Comparison of ENCODE assay signal across 25 mouse cellular contexts in genomic region chr2:170042471-170043213, GRCm38 (mm10).
DNase-seq lines count a peak whose midpoint lies in the region; ATAC-seq and TF ChIP-seq lines count a peak whose summit lies in the region.
"Had no signal": no experiment of that assay in that cellular context is flagged by ENCODE, and none has a peak within 500 bp of the region (broad histone marks: within the 10 kb centered on the region; RNA-seq: fewer than 3 reads in every experiment).

No protein-coding gene starts in this region.

- peak overlapping the region; percentile 17; the same call in 1 of the 2 replicates for H3K4me2 ChIP-seq in lung, embryonic 15.5 days
- H3K4me2 ChIP-seq in intestine, embryonic 15.5 days (replicated peaks): no peak overlapping the region
- no peak overlapping the region for H3K4me2 ChIP-seq in midbrain, embryonic 14.5 days (ENCODE audit: low read length)
- H3K4me2 ChIP-seq: heart, embryonic 11.5 days; hindbrain, embryonic 13.5 days; limb, embryonic 12.5 days; liver, embryonic 13.5 days; midbrain, embryonic 15.5 days had no signal

- H3K36me3 ChIP-seq in lung, embryonic 15.5 days: no peaks in the 10 kb centered on the region
- no peaks in the 10 kb centered on the region for H3K36me3 ChIP-seq in C2C12 (ENCODE audit: control insufficient read depth, insufficient read depth)
- H3K36me3 ChIP-seq in intestine, embryonic 15.5 days: no peaks in the 10 kb centered on the region
- H3K36me3 ChIP-seq in midbrain, embryonic 14.5 days (ENCODE audit: control insufficient read depth, insufficient read depth, low read length): no peaks in the 10 kb centered on the region
- H3K36me3 ChIP-seq: hindbrain, embryonic 13.5 days; limb, embryonic 12.5 days; liver, embryonic 13.5 days; midbrain, embryonic 15.5 days had no signal

- DNase-seq in lung, adult 18-20 months: no peak
- peak; percentile 73 for DNase-seq in Muller cell, postnatal 12 days (ENCODE audit: inconsistent ontology term)
- no peak for DNase-seq in heart, postnatal 4 days
- DNase-seq in midbrain, embryonic 14.5 days: no peak
- DNase-seq: cerebellum, adult 2 months; cerebellum, postnatal 36 days; heart, postnatal 10 days; kidney, adult 8-10 months; kidney, postnatal 25 days; layer of hippocampus, adult 9-11 months; liver, embryonic 13.5 days; lung, postnatal 10 days; right cerebral cortex, postnatal 14 days; spleen, adult 18-20 months had no signal

- H3K4me3 ChIP-seq in lung, embryonic 15.5 days: no peak overlapping the region
- no peak overlapping the region for H3K4me3 ChIP-seq in C2C12 (ENCODE audit: insufficient read depth, poor library complexity, severe bottlenecking)
- no peak overlapping the region for H3K4me3 ChIP-seq in intestine, embryonic 15.5 days (replicated peaks)
- no peak overlapping the region for H3K4me3 ChIP-seq in midbrain, embryonic 14.5 days (replicated peaks; ENCODE audit: low read depth, low read length)
- H3K4me3 ChIP-seq: hindbrain, embryonic 13.5 days; limb, embryonic 12.5 days; liver, embryonic 13.5 days; midbrain, embryonic 15.5 days had no signal

- no peak for TF ChIP-seq CTCF in C2C12 (IDR thresholded peaks at IDR 0.05; ENCODE audit: control insufficient read depth, insufficient read depth, insufficient read length)

- H3K4me1 ChIP-seq in lung, embryonic 15.5 days: peaks cover 4% of the 10 kb centered on the region; the same call in 1 of the 2 replicates
- H3K4me1 ChIP-seq in intestine, embryonic 15.5 days (replicated peaks): peaks cover 11% of the 10 kb centered on the region
- no peaks in the 10 kb centered on the region; the same call in 1 of the 2 replicates for H3K4me1 ChIP-seq in midbrain, embryonic 14.5 days (ENCODE audit: control insufficient read depth, insufficient read depth, low read length)
- H3K4me1 ChIP-seq: liver, embryonic 13.5 days had no signal

- H3K9ac ChIP-seq in lung, embryonic 15.5 days: no peak overlapping the region
- H3K9ac ChIP-seq in intestine, embryonic 15.5 days: no peak overlapping the region
- H3K9ac ChIP-seq in midbrain, embryonic 14.5 days (replicated peaks; ENCODE audit: low read length): no peak overlapping the region
- H3K9ac ChIP-seq: hindbrain, embryonic 13.5 days; limb, embryonic 12.5 days; liver, embryonic 13.5 days; midbrain, embryonic 15.5 days had no signal

- H3K9me3 ChIP-seq in lung, embryonic 15.5 days: no peaks in the 10 kb centered on the region
- no peaks in the 10 kb centered on the region for H3K9me3 ChIP-seq in intestine, embryonic 15.5 days
- no peaks in the 10 kb centered on the region for H3K9me3 ChIP-seq in midbrain, embryonic 14.5 days (ENCODE audit: control insufficient read depth, low read length)
- H3K9me3 ChIP-seq: midbrain, embryonic 15.5 days had no signal

- H3K27me3 ChIP-seq in lung, embryonic 15.5 days: no peaks in the 10 kb centered on the region
- no peaks in the 10 kb centered on the region for H3K27me3 ChIP-seq in C2C12 (ENCODE audit: control insufficient read depth, insufficient read depth, insufficient read length)
- H3K27me3 ChIP-seq in intestine, embryonic 15.5 days (replicated peaks): no peaks in the 10 kb centered on the region
- no peaks in the 10 kb centered on the region for H3K27me3 ChIP-seq in midbrain, embryonic 14.5 days (ENCODE audit: control insufficient read depth, insufficient read depth, low read length)
- H3K27me3 ChIP-seq: liver, embryonic 13.5 days; midbrain, embryonic 15.5 days had no signal

- 78% methylated on average over 12 of the region's 12 CpGs for WGBS in lung, embryonic 15.5 days
- 78% methylated on average over 12 of the region's 12 CpGs for WGBS in intestine, embryonic 15.5 days
- WGBS in midbrain, embryonic 14.5 days: 87% methylated on average over 12 of the region's 12 CpGs

- no peak for ATAC-seq in lung, embryonic 15.5 days (ENCODE audit: borderline replicate concordance, extremely low read depth, low FRiP score, low TSS enrichment)
- peak; percentile 52 for ATAC-seq in granulocyte monocyte progenitor cell, adult 5-6 weeks (replicated peaks; ENCODE audit: poor library complexity, severe bottlenecking)
- ATAC-seq in intestine, embryonic 15.5 days: no peak
- no peak for ATAC-seq in midbrain, embryonic 14.5 days (ENCODE audit: low FRiP score, low TSS enrichment)
- ATAC-seq: activated CD4-positive, CD25-positive, alpha-beta regulatory T cell, adult 4 months; forebrain, embryonic 14.5 days; inflammation-experienced regulatory T-cells, adult 6 months; midbrain, embryonic 15.5 days had no signal

- H3K79me3 ChIP-seq in C2C12 (ENCODE audit: low read depth): no peaks in the 10 kb centered on the region

- no peak overlapping the region for H3K27ac ChIP-seq in lung, embryonic 15.5 days
- no peak overlapping the region for H3K27ac ChIP-seq in intestine, embryonic 15.5 days
- no peak overlapping the region for H3K27ac ChIP-seq in midbrain, embryonic 14.5 days (replicated peaks; ENCODE audit: low read depth, low read length)
- H3K27ac ChIP-seq: hindbrain, embryonic 13.5 days; limb, embryonic 12.5 days; liver, embryonic 13.5 days; midbrain, embryonic 15.5 days had no signal

- H3ac ChIP-seq in C2C12 (ENCODE audit: control insufficient read depth, insufficient read length, low read depth): no peak overlapping the region

- no peaks in the 10 kb centered on the region for H3K79me2 ChIP-seq in C2C12 (ENCODE audit: control insufficient read depth, insufficient read depth)

TF ChIP-seq in C2C12, 6 proteins besides CTCF, POLR2A, EP300 and RAD21:
- TF ChIP-seq CEBPB (IDR thresholded peaks at IDR 0.05; ENCODE audit: low read depth) (no peak), USF1 (IDR thresholded peaks at IDR 0.05; ENCODE audit: low read depth) (peak; percentile 54)
